Mouse (Mus musculus): ENCODE measurements around the gene Rbmy. TPM values are rescaled to one million over a fixed set of nuclear protein-coding genes. Genes with fewer than 3 reads are reported as not detected.

Gene Rbmy
- not detected in 2 replicates for polyA plus RNA-seq (2012; rRNA removed; ENCODE audit: low replicate concordance)

DNA sequence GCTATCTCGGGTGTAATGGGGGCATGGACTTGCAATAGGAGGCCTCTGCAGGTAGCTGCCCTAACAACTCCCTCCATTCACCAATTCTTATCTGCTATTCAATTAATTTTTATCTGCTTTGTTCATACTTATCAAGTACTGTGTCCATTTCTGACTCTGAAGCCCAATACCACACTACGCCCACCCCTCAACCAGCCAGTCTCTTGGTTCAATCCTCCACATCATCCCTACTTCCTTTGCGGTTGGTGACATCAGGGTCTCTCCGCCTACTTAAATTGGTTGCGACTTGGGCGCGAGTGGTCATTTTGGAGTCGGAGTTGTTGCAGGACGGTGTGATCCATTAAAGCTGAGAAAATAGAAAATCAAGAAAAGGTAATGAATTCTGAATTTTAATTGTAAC, at the start of gene Rbmy, which contains the start of gene Gm10256:
TSS of gene Rbmy (plus strand) at position 301 of the 400 bp plus-strand sequence.
TSS of gene Gm10256 (plus strand) at position 320 of the 400 bp plus-strand sequence.

DNA sequence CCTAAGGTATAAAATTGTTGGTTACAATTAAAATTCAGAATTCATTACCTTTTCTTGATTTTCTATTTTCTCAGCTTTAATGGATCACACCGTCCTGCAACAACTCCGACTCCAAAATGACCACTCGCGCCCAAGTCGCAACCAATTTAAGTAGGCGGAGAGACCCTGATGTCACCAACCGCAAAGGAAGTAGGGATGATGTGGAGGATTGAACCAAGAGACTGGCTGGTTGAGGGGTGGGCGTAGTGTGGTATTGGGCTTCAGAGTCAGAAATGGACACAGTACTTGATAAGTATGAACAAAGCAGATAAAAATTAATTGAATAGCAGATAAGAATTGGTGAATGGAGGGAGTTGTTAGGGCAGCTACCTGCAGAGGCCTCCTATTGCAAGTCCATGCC, 34.4 kb upstream of the Rbmy start, which contains the start of gene Gm4064:
TSS of gene Gm4064 (minus strand) at position 101 of the 400 bp plus-strand sequence.

Other genes starting within 250 kb of the Rbmy start
- not detected in 2 replicates for gene H2al2c, start 231.6 kb upstream of the Rbmy start, polyA plus RNA-seq (2012; rRNA removed; ENCODE audit: low replicate concordance)
- not detected in 2 replicates for gene Sry, start 167.0 kb upstream of the Rbmy start, polyA plus RNA-seq (2012; rRNA removed; ENCODE audit: low replicate concordance)
- not detected in 2 replicates for gene H2al2b, start 110.0 kb upstream of the Rbmy start, polyA plus RNA-seq (2012; rRNA removed; ENCODE audit: low replicate concordance)
- gene Gm4064, start 34.5 kb upstream of the Rbmy start, polyA plus RNA-seq (2012; rRNA removed; ENCODE audit: low replicate concordance) = not detected in 2 replicates
- gene Gm10256, start within 50 bp of the Rbmy start, polyA plus RNA-seq (2012; rRNA removed; ENCODE audit: low replicate concordance) = not detected in 2 replicates
- not detected in 2 replicates for gene Gm10352, start 70.3 kb downstream of the Rbmy start, polyA plus RNA-seq (2012; rRNA removed; ENCODE audit: low replicate concordance)
- not detected in 2 replicates for gene Gm29289, start 101.9 kb downstream of the Rbmy start, polyA plus RNA-seq (2012; rRNA removed; ENCODE audit: low replicate concordance)

Measured in mammary gland, adult 2 months (tissue).